In the genomic region with DNA sequence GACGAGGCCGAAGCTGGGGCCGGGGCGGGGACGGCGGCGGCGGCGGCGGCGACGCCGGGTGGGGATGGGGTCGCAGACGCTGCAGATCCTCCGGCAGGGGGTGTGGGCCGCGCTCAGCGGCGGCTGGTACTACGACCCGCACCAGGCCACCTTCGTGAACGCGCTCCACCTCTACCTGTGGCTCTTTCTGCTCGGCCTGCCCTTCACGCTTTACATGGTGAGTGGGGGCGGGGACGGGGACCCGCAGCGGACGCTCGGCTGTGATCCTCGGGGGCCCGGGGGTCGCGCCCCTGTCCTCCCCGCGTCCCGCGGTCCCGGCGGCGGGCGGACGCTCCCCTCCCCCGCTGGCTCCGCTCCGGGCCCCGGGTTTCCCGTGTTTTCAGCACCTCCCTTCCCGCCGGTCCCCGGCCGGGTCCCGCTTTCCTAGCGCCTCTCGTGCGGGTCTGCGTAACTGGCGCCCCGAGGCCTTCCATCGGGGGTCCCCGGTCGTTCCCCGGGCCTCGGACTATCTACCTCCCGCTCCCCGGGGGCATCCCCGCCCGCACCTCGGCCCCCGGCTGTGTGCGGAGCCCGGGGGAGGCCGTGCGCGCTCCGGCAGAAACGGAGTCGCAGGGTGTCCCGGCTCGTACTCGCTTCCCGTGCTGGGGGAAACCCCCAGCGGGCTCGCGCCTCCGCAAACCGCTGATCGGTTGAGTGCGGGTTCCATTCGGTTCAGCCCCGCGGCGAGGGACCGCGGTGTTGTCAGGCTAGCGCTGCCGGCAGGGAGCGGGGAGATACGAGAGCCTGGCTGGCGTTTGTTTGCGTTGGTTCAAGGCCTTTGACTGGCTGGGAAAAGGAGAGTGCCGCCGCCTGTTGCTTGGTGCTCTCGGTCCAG, we compare ENCODE assay signal across 7 mouse cellular contexts. TPM values are rescaled to one million over a fixed set of nuclear protein-coding genes. Genes with fewer than 3 reads are reported as not detected.
DNase-seq lines count a peak whose midpoint lies in the region; ATAC-seq and TF ChIP-seq lines count a peak whose summit lies in the region.

No protein-coding gene starts in this region.

- no peaks in the 10 kb centered on the region for H3K27me3 ChIP-seq in hindbrain, postnatal 0 days (ENCODE audit: insufficient read depth, low read length)
- H3K27me3 ChIP-seq in midbrain, embryonic 10.5 days (ENCODE audit: low read depth, poor library complexity, severe bottlenecking): peaks cover 22% of the 10 kb centered on the region

- peak overlapping the region; percentile 99 for H3K4me3 ChIP-seq in hindbrain, postnatal 0 days (ENCODE audit: low read length)
- H3K4me3 ChIP-seq in midbrain, embryonic 10.5 days: peak overlapping the region; percentile 99

- DNase-seq in WW6 (ENCODE audit: low read depth, low spot score): peak; percentile 33
- DNase-seq in cerebellum, postnatal 25 days: peak; percentile 76 to 80
- DNase-seq in gastrocnemius, adult 8-10 months (ENCODE audit: low spot score in 2 of 2): peak; percentile 43 to 46
- DNase-seq in hindbrain, postnatal 0 days (ENCODE audit: low spot score): peak; percentile 69
- DNase-seq in left cerebral cortex, postnatal 4 days: peak; percentile 59
- DNase-seq in midbrain, embryonic 10.5 days (ENCODE audit: low spot score): peak; percentile 69
- DNase-seq in right cerebral cortex, postnatal 4 days: peak; percentile 55

- intact Hi-C loops in left cerebral cortex, postnatal 4 days (cut with DNase I): loop anchor here (5.0 kb wide), 2 partner anchors 57 to 63 kb away; no protein-coding TSS in a partner anchor

- TF ChIP-seq CTCF in hindbrain, postnatal 0 days (IDR thresholded peaks at IDR 0.05; ENCODE audit: low read depth): peak; percentile 8; the same call in 1 of the 2 replicates

- H3K9me3 ChIP-seq in hindbrain, postnatal 0 days (ENCODE audit: low read length): no peaks in the 10 kb centered on the region
- H3K9me3 ChIP-seq in midbrain, embryonic 10.5 days (replicated peaks): no peaks in the 10 kb centered on the region

- ATAC-seq in hindbrain, postnatal 0 days: peak; percentile 75

- peak overlapping the region; percentile 71 for H3K4me2 ChIP-seq in hindbrain, postnatal 0 days (ENCODE audit: low read depth, low read length)

- H3K4me1 ChIP-seq in hindbrain, postnatal 0 days (ENCODE audit: insufficient read depth, low read length): peaks cover 20% of the 10 kb centered on the region
- peaks cover 47% of the 10 kb centered on the region for H3K4me1 ChIP-seq in midbrain, embryonic 10.5 days

- no peaks in the 10 kb centered on the region for H3K36me3 ChIP-seq in hindbrain, postnatal 0 days (ENCODE audit: insufficient read depth, low read length)
- no peaks in the 10 kb centered on the region for H3K36me3 ChIP-seq in midbrain, embryonic 10.5 days

- peak overlapping the region; percentile 93 for H3K27ac ChIP-seq in hindbrain, postnatal 0 days
- peak overlapping the region; percentile 98 for H3K27ac ChIP-seq in midbrain, embryonic 10.5 days (replicated peaks)

- peak overlapping the region; percentile 95 for H3K9ac ChIP-seq in hindbrain, postnatal 0 days (replicated peaks; ENCODE audit: low read length)

- WGBS in hindbrain, postnatal 0 days: under 1% methylated on average over 101 of the region's 107 CpGs
- under 1% methylated on average over 93 of the region's 107 CpGs for WGBS in midbrain, embryonic 10.5 days

RNA-seq across cellular contexts. Expression of gene Pcnx, which starts 0.7 kb away (rescaled TPM):
- total RNA-seq in gastrocnemius, adult 8-10 months (2022): 10 to 100 TPM; 47.1 to 67.9 (median 59.7) TPM
- 37.6 and 42.4 TPM in 2 replicates for total RNA-seq in hindbrain, postnatal 0 days (2014; rRNA removed)
- polyA plus RNA-seq in hindbrain, postnatal 0 days (2015; fragmentation: Nextera tagmentation; extraction: Ambion mirVana): 4.7 and 7.8 TPM in 2 replicates
- 100 to 1,000 TPM in 1 of 2 experiments, 10 to 100 TPM in 1; 92.7 to 107 TPM for total RNA-seq in left cerebral cortex, postnatal 4 days (2021)
- 7.9 and 9.5 TPM in 2 replicates for polyA plus RNA-seq in midbrain, embryonic 10.5 days (2016; fragmentation: Nextera tagmentation; extraction: Ambion mirVana)

Comparison
In these comparisons a context has a peak if more than half of its experiments do, and no peak if none do; other contexts are left out.
1. Peak in every context shown above with its lines: DNase-seq, ATAC-seq, H3K4me3 ChIP-seq and H3K27ac ChIP-seq.